Mouse (Mus musculus): ENCODE results near the gene Bloc1s1.

Gene Bloc1s1

GRCm38 (mm10) chr10:128923935-128924334, at the start of gene Bloc1s1:
TSS of gene Bloc1s1 (minus strand) at chr10:128924035.
- DNase-seq: no peak

- DNase-seq: no peak
Observed at GRCm38 (mm10) chr10:128972841-128973240, 49.0 kb upstream of the Bloc1s1 start.

- no peak for DNase-seq
Observed at GRCm38 (mm10) chr10:128970740-128971250, 47.0 kb upstream of the Bloc1s1 start.

GRCm38 (mm10) chr10:128968341-128968749, 44.5 kb upstream of the Bloc1s1 start:
- no peak for DNase-seq

GRCm38 (mm10) chr10:128965871-128966270, 42.0 kb upstream of the Bloc1s1 start:
- DNase-seq: no peak

- no peak for DNase-seq
Observed at GRCm38 (mm10) chr10:128964961-128965360, 41.1 kb upstream of the Bloc1s1 start.

GRCm38 (mm10) chr10:128960590-128961584, 37.1 kb upstream of the Bloc1s1 start, which contains the start of gene Mettl7b:
TSS of gene Mettl7b (minus strand) at chr10:128960988.
- no peak for DNase-seq

GRCm38 (mm10) chr10:128960142-128960541, 36.3 kb upstream of the Bloc1s1 start:
- no peak for DNase-seq

GRCm38 (mm10) chr10:128958340-128958739, 34.5 kb upstream of the Bloc1s1 start:
- DNase-seq: no peak

GRCm38 (mm10) chr10:128950208-128950887, 26.5 kb upstream of the Bloc1s1 start:
- no peak for DNase-seq

GRCm38 (mm10) chr10:128947496-128947895, 23.7 kb upstream of the Bloc1s1 start:
- no peak for DNase-seq

GRCm38 (mm10) chr10:128945675-128946074, 21.8 kb upstream of the Bloc1s1 start:
- peak; percentile 48 to 78 for DNase-seq

GRCm38 (mm10) chr10:128940475-128941061, 16.7 kb upstream of the Bloc1s1 start:
- no peak for DNase-seq

- peak in 1 of 2 experiments; percentile 50 for DNase-seq
Observed at GRCm38 (mm10) chr10:128938974-128939373, 15.1 kb upstream of the Bloc1s1 start.

- peak; percentile 97 to 99 for DNase-seq
Observed at GRCm38 (mm10) chr10:128938457-128938856, 14.6 kb upstream of the Bloc1s1 start.

GRCm38 (mm10) chr10:128937756-128938390, 14.0 kb upstream of the Bloc1s1 start:
- peak; percentile 60 to 69 for DNase-seq

- peak in 1 of 2 experiments; percentile 45 for DNase-seq
Observed at GRCm38 (mm10) chr10:128935826-128936440, 12.1 kb upstream of the Bloc1s1 start.

- peak in 1 of 2 experiments; percentile 44 for DNase-seq
Observed at GRCm38 (mm10) chr10:128934997-128935787, 11.4 kb upstream of the Bloc1s1 start.

GRCm38 (mm10) chr10:128933976-128934721, 10.3 kb upstream of the Bloc1s1 start:
- DNase-seq: peak; percentile 43 to 55

- DNase-seq: peak; percentile 73 to 78
Observed at GRCm38 (mm10) chr10:128933574-128933973, 9.7 kb upstream of the Bloc1s1 start, which contains the start of gene Itga7. TSS of gene Itga7 (plus strand) at chr10:128933818.
